Mouse (Mus musculus) pancreas, adult 10 weeks (tissue): ENCODE results near the gene Tmem238. TPM values are rescaled to one million over a fixed set of nuclear protein-coding genes. Genes with fewer than 3 reads are reported as not detected.

Experiments used
- polyA plus RNA-seq: library from polyadenylated mRNA; stranded (reverse); fragments of 350-450 nt; fragmentation: Illumina TruSeq; extraction: RNeasy Lipid Tissue Mini Kit (QIAGEN cat#74804); gene quantifications from one replicate; pipeline ENCODE4 v1.2.3, GENCODE M21; 2015; ENCODE audit warnings: low read depth, low replicate concordance; ENCODE audit not compliant: insufficient read depth

Tmem238 gene
- 8.4 TPM for polyA plus RNA-seq

GRCm38 (mm10) chr7:4789436-4789935, at the start of gene Tmem238:
Gene Tmem238, minus strand, starts transcription at chr7:4789656.

GRCm38 (mm10) chr7:4812303-4813104, 23.0 kb upstream of the Tmem238 start, which contains the start of gene Ube2s:
Gene Ube2s, minus strand, starts transcription at chr7:4812590.

GRCm38 (mm10) chr7:4792278-4793212, 3.1 kb upstream of the Tmem238 start, which contains the start of gene Rpl28:
Gene Rpl28, plus strand, starts transcription at chr7:4792874.

GRCm38 (mm10) chr7:4782759-4783158, 6.7 kb downstream of the Tmem238 start, which contains the start of the genes Il11 and Tmem190:
Gene Il11, minus strand, starts transcription at chr7:4782859.
Gene Tmem190, plus strand, starts transcription at chr7:4782937.

GRCm38 (mm10) chr7:4771202-4771601, 18.3 kb downstream of the Tmem238 start, which contains the start of gene Fam71e2:
Gene Fam71e2, minus strand, starts transcription at chr7:4771302.

GRCm38 (mm10) chr7:4752821-4753570, 36.5 kb downstream of the Tmem238 start, which contains the start of gene Cox6b2:
Gene Cox6b2, minus strand, starts transcription at chr7:4753094.

GRCm38 (mm10) chr7:4739544-4740275, 49.7 kb downstream of the Tmem238 start, which contains the start of gene Kmt5c:
Gene Kmt5c, plus strand, starts transcription at chr7:4740115.

Other genes with a start within 250 kb of the Tmem238 start
- 2.9 TPM for gene Syt5, start 242.1 kb downstream of the Tmem238 start, polyA plus RNA-seq
- not detected for gene Ptprh, start 185.6 kb downstream of the Tmem238 start, polyA plus RNA-seq
- 8.3 TPM for gene Tmem86b, start 158.2 kb downstream of the Tmem238 start, polyA plus RNA-seq
- 12.0 TPM for gene Ppp6r1, start 130.6 kb downstream of the Tmem238 start, polyA plus RNA-seq
- gene Hspbp1, start 104.6 kb downstream of the Tmem238 start, polyA plus RNA-seq, result 10.8 TPM
- 2.4 TPM for gene Brsk1, start 99.1 kb downstream of the Tmem238 start, polyA plus RNA-seq
- not detected for gene Tmem150b, start 64.4 kb downstream of the Tmem238 start, polyA plus RNA-seq
- 21.1 TPM for gene Kmt5c, start 49.5 kb downstream of the Tmem238 start, polyA plus RNA-seq
- 5.7 TPM for gene Cox6b2, start 36.6 kb downstream of the Tmem238 start, polyA plus RNA-seq
- gene Fam71e2, start 18.4 kb downstream of the Tmem238 start, polyA plus RNA-seq, result not detected
- not detected for gene Il11, start 6.8 kb downstream of the Tmem238 start, polyA plus RNA-seq
- gene Tmem190, start 6.7 kb downstream of the Tmem238 start, polyA plus RNA-seq, result not detected
- 480 TPM for gene Rpl28, start 3.2 kb upstream of the Tmem238 start, polyA plus RNA-seq
- gene Ube2s, start 22.9 kb upstream of the Tmem238 start, polyA plus RNA-seq, result 16.8 TPM
- 0.30 TPM for gene Shisa7, start 55.0 kb upstream of the Tmem238 start, polyA plus RNA-seq
- 12.2 TPM for gene Isoc2b, start 80.6 kb upstream of the Tmem238 start, polyA plus RNA-seq
- gene Isoc2a, start 87.5 kb upstream of the Tmem238 start, polyA plus RNA-seq, result 9.6 TPM
- not detected for gene Gm36210, start 116.9 kb upstream of the Tmem238 start, polyA plus RNA-seq
- gene Zfp628, start 125.6 kb upstream of the Tmem238 start, polyA plus RNA-seq, result 1.4 TPM
- 4.6 TPM for gene Nat14, start 132.4 kb upstream of the Tmem238 start, polyA plus RNA-seq
- gene Ssc5d, start 136.1 kb upstream of the Tmem238 start, polyA plus RNA-seq, result 1.2 TPM
- gene Sbk2, start 174.8 kb upstream of the Tmem238 start, polyA plus RNA-seq, result not detected
- not detected for gene Sbk3, start 181.5 kb upstream of the Tmem238 start, polyA plus RNA-seq
- gene Zfp579, start 206.5 kb upstream of the Tmem238 start, polyA plus RNA-seq, result 41.7 TPM
- gene Zfp524, start 224.8 kb upstream of the Tmem238 start, polyA plus RNA-seq, result 7.4 TPM
- 6.8 TPM for gene Fiz1, start 225.0 kb upstream of the Tmem238 start, polyA plus RNA-seq
- not detected for gene Gm44973, start 225.8 kb upstream of the Tmem238 start, polyA plus RNA-seq
- gene Zfp865, start 230.7 kb upstream of the Tmem238 start, polyA plus RNA-seq, result 5.3 TPM
- not detected for gene Ccdc106, start 230.9 kb upstream of the Tmem238 start, polyA plus RNA-seq
- not detected for gene 4632433K11Rik, start 244.5 kb upstream of the Tmem238 start, polyA plus RNA-seq
- gene Zfp784, start 248.8 kb upstream of the Tmem238 start, polyA plus RNA-seq, result 0.63 TPM